Mouse (Mus musculus) testis, adult 2 months (tissue): Measurements from ENCODE around the gene Wfdc12.

ENCODE experiments used
- CTCF ChIP-seq: fragments of 200-500 bp; IDR thresholded peaks from 2 replicates; pipeline ENCODE4 v1.5.1; 2012; ENCODE audit warnings: low read depth, mild to moderate bottlenecking, inconsistent platforms, low read length, moderate library complexity; ENCODE audit not compliant: control insufficient read depth, insufficient read depth, insufficient replicate concordance
- POLR2A ChIP-seq: fragments of 200-500 bp; IDR thresholded peaks from 2 replicates; pipeline ENCODE4 v1.6.1; 2012; ENCODE audit warnings: low read depth, mild to moderate bottlenecking, inconsistent platforms, low read length, moderate library complexity; ENCODE audit not compliant: control insufficient read depth

DNA sequence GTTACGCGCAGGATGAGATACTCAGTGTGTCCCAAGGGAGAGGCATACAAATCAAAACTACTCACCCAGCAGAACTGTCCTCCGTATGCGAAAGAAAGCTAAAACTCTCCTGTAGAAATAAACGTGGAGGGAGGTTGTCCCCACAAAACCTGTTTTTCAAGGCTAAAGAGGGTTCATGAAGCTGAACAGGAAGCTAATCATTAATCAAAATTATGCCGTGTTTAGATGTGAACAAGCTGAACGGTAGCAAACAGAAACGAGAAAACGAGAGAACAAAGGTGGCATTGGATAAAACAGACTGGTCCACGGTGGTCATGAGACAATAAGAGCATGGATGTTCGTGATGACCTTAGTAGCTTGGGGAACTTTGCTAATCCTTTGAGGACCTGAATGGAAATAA lies 31.1 kb upstream of the Wfdc12 start, which contains the start of gene Wfdc15b:
- TF ChIP-seq CTCF (no peak), POLR2A (no peak)
